Mouse (Mus musculus) hindbrain, embryonic 11.5 days (tissue): ENCODE measurements around the gene Slit1. TPM values are rescaled to one million over a fixed set of nuclear protein-coding genes. Genes with fewer than 3 reads are reported as not detected.

Experiments
- ATAC-seq: fragments of 200-750 bp; cut with Nextera tagmentation; 2 replicates; pipeline ENCODE4 v1.8.0; 2017; ENCODE audit warnings: mild to moderate bottlenecking, moderate TSS enrichment, moderate library complexity; ENCODE audit not compliant: low FRiP score
- DNase-seq: peaks from one replicate; pipeline ENCODE4 v3.0.0-alpha.2; 2015; ENCODE audit warnings: low spot score
- H3K27ac ChIP-seq: fragments of 300-500 bp; sonication (generic); 2 replicates; pipeline ENCODE4 v1.5.1; 2014; ENCODE audit warnings: mild to moderate bottlenecking, low read depth, low read length
- H3K27me3 ChIP-seq: fragments of 300-500 bp; sonication (generic); 2 replicates; pipeline ENCODE4 v1.6.1; 2014; ENCODE audit warnings: mild to moderate bottlenecking, low read length, moderate library complexity, mixed read lengths; ENCODE audit not compliant: control insufficient read depth, insufficient read depth
- H3K36me3 ChIP-seq: fragments of 300-500 bp; sonication (generic); 2 replicates; pipeline ENCODE4 v1.6.1; 2014; ENCODE audit warnings: mild to moderate bottlenecking, low read length, moderate library complexity, mixed read lengths; ENCODE audit not compliant: control insufficient read depth, insufficient read depth
- H3K4me1 ChIP-seq: fragments of 300-500 bp; sonication (generic); replicated peaks from 2 replicates; pipeline ENCODE4 v1.6.1; 2014; ENCODE audit warnings: low read length, mixed read lengths; ENCODE audit not compliant: control insufficient read depth, insufficient read depth
- H3K4me2 ChIP-seq: fragments of 300-500 bp; sonication (generic); replicated peaks from 2 replicates; pipeline ENCODE4 v1.6.1; 2014; ENCODE audit warnings: mild to moderate bottlenecking, low read depth, low read length
- H3K4me3 ChIP-seq: fragments of 300-500 bp; sonication (generic); 2 replicates; pipeline ENCODE4 v1.5.1; 2014; ENCODE audit warnings: low read depth, low read length
- H3K9ac ChIP-seq: fragments of 300-500 bp; sonication (generic); 2 replicates; pipeline ENCODE4 v1.6.1; 2014; ENCODE audit warnings: low read depth, low read length
- H3K9me3 ChIP-seq: fragments of 300-500 bp; sonication (generic); 2 replicates; pipeline ENCODE4 v1.6.1; 2016; ENCODE audit warnings: low read length; ENCODE audit not compliant: control insufficient read depth
- WGBS: fragments of 180-500 bp; shearing (Covaris S2); extraction: QIAGEN DNeasy Blood & Tissue Kit; methylation state at CpG from one replicate; pipeline ENCODE4 v1.1.7; 2014; 5-methylcytosine and 5-hydroxymethylcytosine counted together
- polyA plus RNA-seq: library from polyadenylated mRNA; unstranded; fragments of >200 nt; fragmentation: Nextera tagmentation; extraction: Ambion mirVana; gene quantifications from 2 replicates; pipeline ENCODE4 v1.2.1, GENCODE M21; 2014

Gene Slit1
- polyA plus RNA-seq, 1 experiment from 2014 or later: 22.8 TPM

- Histone ChIP-seq H3K4me1 (peaks cover 21% of the 10 kb centered on the region), H3K27ac (peak overlapping the region; percentile 54), H3K9ac (no peak overlapping the region), H3K36me3 (no peaks in the 10 kb centered on the region), H3K4me3 (no peak overlapping the region), H3K27me3 (peaks cover 15% of the 10 kb centered on the region), H3K4me2 (no peak overlapping the region), H3K9me3 (no peaks in the 10 kb centered on the region)
- ATAC-seq: no peak
- DNase-seq: no peak
- 35% methylated on average over 9 of the region's 9 CpGs for WGBS
These were observed 29.0 kb downstream of the Slit1 start for GRCm38 (mm10) chr19:41714431-41714917.

GRCm38 (mm10) chr19:41712829-41713228 is 30.6 kb downstream of the Slit1 start:
- H3K4me1 ChIP-seq: peaks cover 21% of the 10 kb centered on the region
- no peaks in the 10 kb centered on the region for H3K36me3 ChIP-seq
- ATAC-seq (no peak), DNase-seq (no peak)
- no peaks in the 10 kb centered on the region for H3K9me3 ChIP-seq
- no peak overlapping the region for H3K9ac ChIP-seq
- no peak overlapping the region for H3K27ac ChIP-seq
- WGBS: 94% methylated on average over 8 of the region's 8 CpGs
- H3K4me2 ChIP-seq: no peak overlapping the region
- no peak overlapping the region for H3K4me3 ChIP-seq
- peaks cover 10% of the 10 kb centered on the region for H3K27me3 ChIP-seq

GRCm38 (mm10) chr19:41711665-41712064 is 31.8 kb downstream of the Slit1 start:
- H3K4me1 ChIP-seq: peaks cover 21% of the 10 kb centered on the region
- no peak overlapping the region for H3K27ac ChIP-seq
- ATAC-seq (no peak), DNase-seq (no peak)
- H3K9me3 ChIP-seq: no peaks in the 10 kb centered on the region
- H3K9ac ChIP-seq: no peak overlapping the region
- H3K4me3 ChIP-seq: no peak overlapping the region
- no peak overlapping the region for H3K4me2 ChIP-seq
- 89% methylated on average over 9 of the region's 9 CpGs for WGBS
- peaks cover 14% of the 10 kb centered on the region for H3K27me3 ChIP-seq
- no peaks in the 10 kb centered on the region for H3K36me3 ChIP-seq

GRCm38 (mm10) chr19:41709497-41710165 is 33.8 kb downstream of the Slit1 start:
- Histone ChIP-seq H3K4me1 (peaks cover 21% of the 10 kb centered on the region), H3K4me3 (no peak overlapping the region), H3K4me2 (no peak overlapping the region), H3K9ac (no peak overlapping the region), H3K9me3 (no peaks in the 10 kb centered on the region), H3K27me3 (peaks cover 14% of the 10 kb centered on the region), H3K27ac (no peak overlapping the region), H3K36me3 (no peaks in the 10 kb centered on the region)
- ATAC-seq (no peak), DNase-seq (no peak)
- WGBS: 81% methylated on average over 12 of the region's 12 CpGs

- H3K4me2 ChIP-seq: no peak overlapping the region
- H3K36me3 ChIP-seq: no peaks in the 10 kb centered on the region
- H3K4me1 ChIP-seq: peaks cover 21% of the 10 kb centered on the region
- H3K9ac ChIP-seq: no peak overlapping the region
- 43% methylated on average over 12 of the region's 12 CpGs for WGBS
- no peak overlapping the region; the same call in 1 of the 2 replicates for H3K27ac ChIP-seq
- H3K9me3 ChIP-seq: no peaks in the 10 kb centered on the region
- H3K27me3 ChIP-seq: peaks cover 14% of the 10 kb centered on the region
- no peak overlapping the region for H3K4me3 ChIP-seq
- ATAC-seq (no peak), DNase-seq (no peak)
These were observed 35.6 kb downstream of the Slit1 start for GRCm38 (mm10) chr19:41707850-41708249.

GRCm38 (mm10) chr19:41706094-41706828 is 37.2 kb downstream of the Slit1 start:
- no peak for ATAC-seq
- WGBS: 58% methylated on average over 17 of the region's 17 CpGs

GRCm38 (mm10) chr19:41705416-41705815 is 38.0 kb downstream of the Slit1 start:
- WGBS: 30% methylated on average over 12 of the region's 12 CpGs

More at GRCm38 (mm10) chr19:41706094-41706828, 37.2 kb downstream of the Slit1 start:
- Histone ChIP-seq H3K9me3 (no peaks in the 10 kb centered on the region), H3K4me1 (peaks cover 21% of the 10 kb centered on the region), H3K4me2 (no peak overlapping the region), H3K9ac (no peak overlapping the region), H3K4me3 (no peak overlapping the region), H3K27me3 (peaks cover 9% of the 10 kb centered on the region; the same call in 1 of the 2 replicates), H3K27ac (peak overlapping the region; percentile 56), H3K36me3 (no peaks in the 10 kb centered on the region)
- no peak for DNase-seq

GRCm38 (mm10) chr19:41702638-41703037 is 40.8 kb downstream of the Slit1 start:
- peaks cover 11% of the 10 kb centered on the region; the same call in 1 of the 2 replicates for H3K27me3 ChIP-seq
- no peak overlapping the region for H3K4me2 ChIP-seq
- no peak overlapping the region for H3K27ac ChIP-seq
- no peak for ATAC-seq
- DNase-seq: no peak
- H3K4me3 ChIP-seq: no peak overlapping the region
- H3K9ac ChIP-seq: no peak overlapping the region
- H3K36me3 ChIP-seq: no peaks in the 10 kb centered on the region
- WGBS: 72% methylated on average over 6 of the region's 6 CpGs
- H3K4me1 ChIP-seq: peaks cover 40% of the 10 kb centered on the region
- H3K9me3 ChIP-seq: no peaks in the 10 kb centered on the region

More at GRCm38 (mm10) chr19:41705416-41705815, 38.0 kb downstream of the Slit1 start:
- H3K36me3 ChIP-seq: no peaks in the 10 kb centered on the region
- H3K9me3 ChIP-seq: no peaks in the 10 kb centered on the region
- H3K27ac ChIP-seq: peak overlapping the region; percentile 75
- H3K9ac ChIP-seq: no peak overlapping the region
- peaks cover 23% of the 10 kb centered on the region for H3K4me1 ChIP-seq
- H3K27me3 ChIP-seq: peaks cover 9% of the 10 kb centered on the region; the same call in 1 of the 2 replicates
- ATAC-seq: peak; percentile 50
- H3K4me3 ChIP-seq: no peak overlapping the region
- H3K4me2 ChIP-seq: no peak overlapping the region
- DNase-seq: no peak
